Mouse (Mus musculus) cerebellum, adult 18-20 months (tissue): ENCODE data around the gene Gm20388.

Experiments
- DNase-seq, 2 experiments: peaks; one replicate each; pipeline ENCODE4 v3.0.0; 2021

Gm20388 gene

GRCm38 (mm10) chr8:120232913-120233312 lies 322.3 kb downstream of the Gm20388 start:
- DNase-seq = no peak

DNA sequence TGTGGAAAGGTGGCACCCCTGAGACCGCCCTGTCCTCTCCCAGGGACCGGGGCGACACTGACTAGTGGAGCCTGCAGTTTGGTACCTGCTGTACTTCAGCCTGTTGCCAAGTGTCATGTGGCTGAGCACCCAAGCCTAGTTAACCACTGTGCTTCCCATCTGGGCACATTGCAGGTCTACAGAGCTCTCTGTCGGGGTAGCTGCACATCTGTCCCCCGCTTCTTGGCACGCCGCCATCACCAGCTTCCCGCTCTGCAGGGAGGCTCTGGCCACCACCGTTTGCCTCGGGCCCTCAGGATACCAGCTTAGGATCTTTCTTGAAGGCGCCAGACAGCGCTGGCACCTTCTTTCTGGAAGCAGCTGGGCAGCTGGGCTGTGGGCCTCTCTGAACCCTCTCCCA lies 323.8 kb downstream of the Gm20388 start:
- DNase-seq = no peak

- no peak for DNase-seq
These were observed 324.2 kb downstream of the Gm20388 start for GRCm38 (mm10) chr8:120234866-120235265.

DNA sequence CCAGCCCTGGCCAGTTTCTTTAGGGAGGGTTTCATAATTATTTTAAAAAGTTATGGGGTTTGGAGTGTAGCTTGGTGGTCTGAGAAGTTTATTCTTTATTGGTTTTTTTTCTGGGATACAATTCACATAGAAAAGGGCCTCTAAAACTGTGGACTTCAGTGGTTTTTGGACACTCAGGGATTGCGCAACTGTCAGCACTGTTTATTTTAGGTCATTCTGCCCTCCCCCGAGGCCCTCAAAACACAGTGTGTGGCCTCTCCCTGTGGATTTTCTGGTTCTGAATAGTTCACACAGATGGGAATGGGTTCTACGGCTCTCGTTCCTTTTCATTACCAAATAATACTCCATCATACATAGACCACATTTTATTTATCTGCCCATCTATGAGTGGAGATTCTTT lies 332.6 kb downstream of the Gm20388 start:
- DNase-seq = no peak

DNA sequence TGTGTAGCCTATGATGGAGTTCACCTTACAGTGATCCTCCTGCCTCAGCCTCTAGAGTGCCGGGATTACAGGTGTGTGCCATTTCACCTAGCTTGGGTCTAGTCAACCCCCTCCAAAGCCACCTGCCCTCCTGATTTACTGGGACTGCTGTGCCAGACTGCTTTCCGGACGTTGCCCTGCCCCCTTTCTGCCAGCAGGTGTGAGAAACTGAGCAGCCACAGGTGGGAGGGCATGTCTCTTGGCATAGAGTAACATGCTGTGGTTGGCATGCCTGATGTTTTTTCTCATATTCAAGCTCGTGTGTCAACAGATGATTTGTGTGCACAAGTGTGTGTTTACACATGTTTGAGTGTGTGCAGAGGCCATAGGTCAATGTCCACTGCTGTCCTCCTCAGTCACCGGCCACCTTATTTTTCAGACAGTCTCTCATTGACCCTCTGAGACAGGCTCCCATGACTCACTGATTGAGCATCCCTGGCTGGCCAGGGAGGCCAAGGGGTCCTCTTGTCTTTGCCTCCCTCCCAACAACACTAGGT lies 333.3 kb downstream of the Gm20388 start:
- no peak for DNase-seq

GRCm38 (mm10) chr8:120244553-120244952 lies 333.9 kb downstream of the Gm20388 start:
- no peak for DNase-seq

DNA sequence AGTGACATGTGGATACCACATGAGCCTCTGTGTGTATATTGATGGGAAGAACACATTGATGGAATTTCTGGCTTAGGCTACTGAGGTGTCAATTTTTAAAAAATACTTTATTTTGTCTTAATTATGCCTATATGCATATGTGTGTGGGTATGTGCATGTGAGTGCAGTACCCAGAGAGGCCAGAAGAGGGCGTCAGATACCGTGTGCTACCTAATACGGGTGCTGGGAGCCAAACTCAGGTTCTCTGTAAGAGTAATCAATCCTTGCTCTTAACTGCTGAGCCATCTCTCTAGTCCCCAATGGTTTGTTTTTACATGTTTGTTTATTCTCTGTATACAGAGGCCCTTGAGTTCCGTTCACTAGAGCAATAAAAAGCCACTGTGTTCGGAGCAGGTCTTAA lies 337.0 kb downstream of the Gm20388 start:
- no peak for DNase-seq

DNA sequence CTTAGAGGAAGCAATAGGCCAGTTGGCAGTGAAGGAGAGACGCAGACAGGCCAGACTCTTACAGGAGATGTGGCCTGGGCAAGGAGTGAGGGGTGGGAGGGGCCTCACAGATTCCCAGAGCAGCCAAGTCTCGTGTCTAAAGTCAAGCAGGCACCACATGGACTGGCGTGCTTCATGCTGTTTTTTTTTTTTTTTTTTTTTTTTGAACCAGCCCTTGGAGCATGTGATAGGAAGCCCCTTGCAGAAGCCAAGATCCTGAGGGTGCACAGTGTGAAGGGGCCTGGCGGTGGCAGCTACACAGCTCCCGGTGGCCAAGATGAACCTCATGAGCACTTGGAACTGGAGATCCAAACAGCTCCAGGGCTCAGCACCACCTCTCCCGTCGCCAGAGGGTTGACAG lies 337.4 kb downstream of the Gm20388 start:
- DNase-seq = no peak

GRCm38 (mm10) chr8:120248451-120248850 lies 337.8 kb downstream of the Gm20388 start:
- DNase-seq = no peak

DNA sequence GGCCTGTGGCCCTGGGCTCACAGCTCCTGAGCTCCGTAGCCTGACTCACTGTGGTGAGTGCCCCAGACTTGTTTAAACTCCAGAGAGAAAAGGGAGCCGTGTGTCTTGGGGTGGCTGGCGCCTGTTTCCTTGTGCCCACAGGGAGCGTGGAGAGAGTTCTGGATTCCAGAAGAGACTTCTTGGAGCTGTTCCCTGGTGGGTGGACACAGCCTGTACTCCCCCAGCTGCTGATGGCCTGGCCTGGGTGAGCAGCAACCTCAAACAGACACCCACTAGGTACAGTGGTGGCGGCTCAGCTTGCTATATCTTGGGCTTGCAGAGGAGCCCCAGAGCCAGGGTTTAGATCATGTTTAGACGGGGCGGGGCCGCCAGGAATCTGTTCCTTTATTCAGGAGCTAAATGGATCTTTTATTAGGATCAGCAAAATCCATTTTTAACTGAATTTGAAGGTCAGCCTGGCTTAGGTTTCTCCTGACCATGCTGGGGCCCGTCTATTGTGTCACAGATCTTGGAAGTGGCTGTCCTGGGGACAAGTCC lies 339.2 kb downstream of the Gm20388 start:
- no peak for DNase-seq

DNA sequence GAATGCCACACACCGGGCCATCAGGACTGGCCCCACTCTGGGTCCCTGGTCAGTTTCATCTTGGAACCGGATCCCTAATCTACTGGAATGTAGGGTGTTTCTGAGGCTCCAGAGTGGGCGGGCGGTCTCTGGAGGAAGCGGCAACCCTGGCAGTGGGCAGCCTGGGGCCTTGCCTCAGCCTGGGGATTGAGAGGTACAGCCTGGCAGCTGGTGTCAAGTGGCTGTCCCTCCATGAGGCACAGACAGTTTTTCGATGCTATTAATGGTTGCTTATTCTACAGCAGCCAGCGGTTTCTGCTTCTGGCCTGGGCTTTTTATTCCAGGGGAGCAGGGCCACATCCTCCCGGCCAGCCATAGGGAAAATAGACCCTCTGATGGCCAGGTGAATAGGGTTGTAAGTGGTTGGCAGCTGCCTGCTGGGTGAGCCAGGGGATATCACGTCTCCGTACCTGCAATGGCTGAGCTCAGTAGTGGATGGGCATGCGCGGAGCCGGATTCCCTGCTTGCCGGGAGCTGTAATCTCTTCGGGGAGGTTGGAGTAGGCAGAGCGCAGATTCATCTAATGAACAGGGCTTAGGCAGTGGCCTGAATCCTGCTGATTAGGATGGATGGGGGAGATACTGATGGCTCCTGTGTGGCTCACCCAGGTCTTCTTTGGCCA lies 340.2 kb downstream of the Gm20388 start:
- DNase-seq = no peak

GRCm38 (mm10) chr8:120251411-120252035 lies 340.9 kb downstream of the Gm20388 start:
- DNase-seq = no peak

GRCm38 (mm10) chr8:120253626-120254025 lies 343.0 kb downstream of the Gm20388 start:
- no peak for DNase-seq

DNA sequence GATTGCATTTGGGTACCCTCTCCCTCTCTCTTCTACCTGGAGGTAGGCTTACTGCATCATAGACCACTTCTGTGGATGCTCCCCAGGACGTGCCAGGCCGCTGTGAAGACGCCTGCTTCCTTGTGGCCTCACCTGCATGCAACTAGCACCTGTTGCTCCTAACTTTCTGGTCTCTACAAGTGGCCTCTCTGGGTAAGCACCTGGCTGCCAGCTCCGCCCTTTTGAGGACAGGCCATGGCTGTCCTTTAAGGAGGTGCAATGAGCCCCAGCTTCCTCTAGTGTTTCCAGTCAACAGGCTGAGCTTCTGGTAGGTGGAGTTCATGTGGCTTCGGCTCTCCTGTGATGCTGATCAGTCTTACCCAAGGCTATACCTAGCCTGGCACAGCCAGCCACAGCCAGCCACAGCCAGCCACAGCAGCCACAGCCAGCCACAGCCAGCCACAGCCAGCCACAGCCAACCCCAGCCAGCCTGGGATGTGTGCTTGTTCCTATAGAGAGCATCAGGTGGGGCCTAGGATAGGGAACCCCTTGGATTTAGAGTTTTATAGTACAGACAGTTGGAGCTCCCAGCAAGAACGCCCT lies 344.9 kb downstream of the Gm20388 start:
- DNase-seq = no peak

- DNase-seq = no peak
These were observed 346.3 kb downstream of the Gm20388 start for GRCm38 (mm10) chr8:120256958-120257357.

GRCm38 (mm10) chr8:120259206-120259605 lies 348.6 kb downstream of the Gm20388 start:
- DNase-seq = no peak

GRCm38 (mm10) chr8:120260677-120261076 lies 350.0 kb downstream of the Gm20388 start:
- DNase-seq = no peak

- DNase-seq = no peak
These were observed 350.9 kb downstream of the Gm20388 start for GRCm38 (mm10) chr8:120261338-120262120.

GRCm38 (mm10) chr8:120263879-120264278 lies 353.2 kb downstream of the Gm20388 start:
- no peak for DNase-seq

GRCm38 (mm10) chr8:120264388-120264943 lies 353.8 kb downstream of the Gm20388 start:
- no peak for DNase-seq

DNA sequence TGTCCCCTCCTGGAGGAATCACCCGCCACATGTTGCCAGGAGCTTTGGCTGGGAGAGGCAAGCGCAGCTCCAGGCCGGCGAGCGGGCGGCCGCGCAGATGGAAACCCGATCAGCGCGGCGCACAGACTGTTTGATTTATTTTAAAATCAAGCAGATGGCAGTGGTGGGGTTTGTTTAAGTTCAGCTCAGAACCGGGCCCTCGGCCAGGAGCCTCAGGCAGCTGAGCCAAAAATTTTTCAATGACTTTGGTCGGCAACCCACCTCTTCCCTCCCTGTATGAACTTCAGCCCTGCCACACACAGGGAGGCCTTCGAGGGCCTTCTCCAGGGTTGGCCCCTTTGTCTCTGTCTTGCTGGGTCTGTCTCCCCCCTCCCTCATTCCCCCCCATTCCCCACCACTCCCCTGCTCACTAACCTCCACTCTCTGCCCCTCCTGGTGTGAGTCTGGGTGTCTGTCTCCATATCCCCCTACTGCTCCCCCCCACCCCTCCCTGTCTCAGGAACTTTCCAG lies 354.4 kb downstream of the Gm20388 start:
- peak; percentile 60 to 69 for DNase-seq

DNA sequence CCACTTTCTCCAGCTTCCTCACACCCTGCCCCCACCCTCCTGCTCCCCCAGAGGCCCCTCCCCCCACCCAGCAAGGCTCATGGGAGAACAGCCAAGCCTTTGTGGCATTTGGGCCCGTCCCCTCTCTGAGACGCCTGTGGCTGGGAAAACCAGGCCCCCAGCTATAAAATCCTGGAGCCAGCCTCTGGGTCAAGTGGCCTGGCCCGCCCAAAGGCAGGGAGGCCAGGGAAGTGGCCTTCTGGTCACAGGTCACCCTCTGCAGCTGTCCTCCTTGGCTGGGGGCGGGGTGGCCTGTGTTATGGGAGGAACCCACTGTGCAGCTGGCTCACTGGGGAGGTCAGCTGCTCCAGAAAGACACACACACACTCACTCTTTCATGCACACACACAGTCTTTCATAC lies 354.8 kb downstream of the Gm20388 start:
- peak in 1 of 2 experiments; percentile 38 for DNase-seq
